Mouse (Mus musculus) CH12.LX (cell line): ENCODE results near the gene Fa2h. TPM values are rescaled to one million over a fixed set of nuclear protein-coding genes. Genes with fewer than 3 reads are reported as not detected.

ENCODE experiments used
- DNase-seq: peaks from one replicate; pipeline ENCODE4 v3.0.0-alpha.2; 2013; ENCODE audit errors: extremely low read depth
- H3K27ac ChIP-seq: 2 replicates; pipeline ENCODE4 v1.5.1; 2012; ENCODE audit warnings: low read depth, mild to moderate bottlenecking, control low read depth, moderate library complexity; ENCODE audit not compliant: insufficient read depth
- H3K27me3 ChIP-seq: replicated peaks from 2 replicates; pipeline ENCODE3; 2012; ENCODE audit warnings: inconsistent platforms
- H3K36me3 ChIP-seq, 2 experiments: replicated peaks in 1 of 2; 2 replicates each; pipeline versions ENCODE3 to v1.6.1; 2012; ENCODE audit warnings: inconsistent platforms in 1 of 2, low read length in 1 of 2, mild to moderate bottlenecking in 1 of 2, mixed read lengths in 1 of 2, moderate library complexity in 1 of 2; ENCODE audit not compliant: control insufficient read depth in 1 of 2, insufficient read depth in 1 of 2
- H3K4me1 ChIP-seq, 2 experiments: 2 replicates each; pipeline ENCODE4 v1.6.1; 2012; ENCODE audit warnings: inconsistent platforms in 1 of 2, moderate library complexity in 1 of 2; ENCODE audit not compliant: insufficient read depth in 2 of 2, control insufficient read depth in 1 of 2
- H3K4me2 ChIP-seq: 2 replicates; pipeline ENCODE4 v1.6.1; 2012; ENCODE audit warnings: low read depth, mild to moderate bottlenecking, control low read depth; ENCODE audit not compliant: poor library complexity, insufficient read depth, severe bottlenecking
- H3K4me3 ChIP-seq, 3 experiments: fragments of 150-350 bp in 1 of 3; sonication (generic) in 1 of 3; replicated peaks in 1 of 3; 2 replicates each; pipeline versions ENCODE3 to v1.5.1; 2011 to 2012; ENCODE audit warnings: low read depth in 2 of 3, low read length in 2 of 3, mild to moderate bottlenecking in 2 of 3, moderate library complexity in 2 of 3, control low read depth in 1 of 3, improper control_type of control experiment in 1 of 3, inconsistent platforms in 1 of 3, mixed read lengths in 1 of 3; ENCODE audit not compliant: poor library complexity in 1 of 3
- H3K79me2 ChIP-seq: replicated peaks from 2 replicates; pipeline ENCODE4 v1.6.1; 2012; ENCODE audit warnings: mild to moderate bottlenecking, moderate library complexity; ENCODE audit not compliant: control insufficient read depth, poor library complexity, insufficient read depth, severe bottlenecking; ENCODE audit errors: extremely low read depth
- H3K9ac ChIP-seq: 2 replicates; pipeline ENCODE4 v1.6.1; 2012; ENCODE audit warnings: low read depth, mild to moderate bottlenecking, control low read depth, moderate library complexity; ENCODE audit not compliant: insufficient read depth
- H3K9me3 ChIP-seq: replicated peaks from 2 replicates; pipeline ENCODE3; 2012; ENCODE audit warnings: low read length, inconsistent platforms, mixed read lengths
- BHLHE40 ChIP-seq: IDR thresholded peaks from 2 replicates; pipeline ENCODE4 v1.6.1; 2011; ENCODE audit warnings: mild to moderate bottlenecking, low read depth, low read length, improper control_type of control experiment
- CHD1 ChIP-seq: IDR thresholded peaks from 2 replicates; pipeline ENCODE4 v1.6.1; 2012; ENCODE audit warnings: low read depth, low read length, improper control_type of control experiment, inconsistent platforms
- CHD2 ChIP-seq: IDR thresholded peaks from 2 replicates; pipeline ENCODE4 v1.6.1; 2011; ENCODE audit warnings: low read length, improper control_type of control experiment
- CTCF ChIP-seq, 2 experiments: IDR thresholded peaks in 1 of 2; conservative IDR thresholded peaks in 1 of 2; 2 replicates each; pipeline ENCODE4 v1.5.1; 2011 to 2012; ENCODE audit warnings: low read depth in 2 of 2, low read length in 2 of 2, improper control_type of control experiment in 1 of 2, inconsistent platforms in 1 of 2, mild to moderate bottlenecking in 1 of 2, moderate library complexity in 1 of 2
- ETS1 ChIP-seq: conservative IDR thresholded peaks from 2 replicates; pipeline ENCODE4 v1.6.1; 2012; ENCODE audit warnings: low read depth, mild to moderate bottlenecking, inconsistent platforms, low read length, improper control_type of control experiment, moderate library complexity
- GABPA ChIP-seq: IDR thresholded peaks from 2 replicates; pipeline ENCODE4 v1.6.1; 2012; ENCODE audit warnings: low read depth, low read length, improper control_type of control experiment, inconsistent platforms; ENCODE audit not compliant: insufficient replicate concordance
- HCFC1 ChIP-seq: IDR thresholded peaks from 2 replicates; pipeline ENCODE4 v1.6.1; 2012; ENCODE audit warnings: low read depth, mild to moderate bottlenecking, inconsistent platforms, low read length, improper control_type of control experiment
- JUND ChIP-seq: conservative IDR thresholded peaks from 2 replicates; pipeline ENCODE4 v1.6.1; 2011; ENCODE audit warnings: low read depth, low read length, improper control_type of control experiment
- MAZ ChIP-seq: IDR thresholded peaks from 2 replicates; pipeline ENCODE4 v1.6.1; 2012; ENCODE audit warnings: low read depth, mild to moderate bottlenecking, inconsistent platforms, low read length, improper control_type of control experiment, moderate library complexity
- MEF2A ChIP-seq: IDR thresholded peaks from 2 replicates; pipeline ENCODE4 v1.6.1; 2014; ENCODE audit warnings: low read depth, mild to moderate bottlenecking, inconsistent platforms, low read length, improper control_type of control experiment, borderline replicate concordance
- MXI1 ChIP-seq: IDR thresholded peaks from 2 replicates; pipeline ENCODE4 v1.6.1; 2011; ENCODE audit warnings: mild to moderate bottlenecking, low read depth, low read length, improper control_type of control experiment
- MYC ChIP-seq: IDR thresholded peaks from 2 replicates; pipeline ENCODE4 v1.6.1; 2011; ENCODE audit warnings: low read depth, mild to moderate bottlenecking, improper control_type of control experiment, low read length
- NRF1 ChIP-seq: IDR thresholded peaks from 2 replicates; pipeline ENCODE4 v1.6.1; 2014; ENCODE audit warnings: low read depth, mild to moderate bottlenecking, inconsistent platforms, low read length, improper control_type of control experiment, moderate library complexity
- PAX5 ChIP-seq: IDR thresholded peaks from 2 replicates; pipeline ENCODE4 v1.6.1; 2012; ENCODE audit warnings: low read length, inconsistent platforms, mixed read lengths
- POLR2A ChIP-seq: IDR thresholded peaks from 2 replicates; pipeline ENCODE4 v1.6.1; 2011; ENCODE audit warnings: low read depth, mild to moderate bottlenecking, improper control_type of control experiment, low read length
- RCOR1 ChIP-seq: conservative IDR thresholded peaks from 2 replicates; pipeline ENCODE4 v1.6.1; 2012; ENCODE audit warnings: low read depth, mild to moderate bottlenecking, inconsistent platforms, low read length, improper control_type of control experiment
- TBP ChIP-seq: conservative IDR thresholded peaks from 2 replicates; pipeline ENCODE4 v1.6.1; 2011; ENCODE audit warnings: low read depth, low read length, improper control_type of control experiment
- UBTF ChIP-seq: IDR thresholded peaks from 2 replicates; pipeline ENCODE4 v1.6.1; 2012; ENCODE audit warnings: low read depth, mild to moderate bottlenecking, inconsistent platforms, low read length, improper control_type of control experiment, moderate library complexity
- ZKSCAN1 ChIP-seq: IDR thresholded peaks from 2 replicates; pipeline ENCODE4 v1.6.1; 2012; ENCODE audit warnings: low read depth, inconsistent platforms, low read length, improper control_type of control experiment, borderline replicate concordance
- ZMIZ1 ChIP-seq: IDR thresholded peaks from 2 replicates; pipeline ENCODE4 v1.6.1; 2012; ENCODE audit warnings: low read depth, mild to moderate bottlenecking, inconsistent platforms, low read length, improper control_type of control experiment
- ZNF384 ChIP-seq: IDR thresholded peaks from 2 replicates; pipeline ENCODE4 v1.6.1; 2012; ENCODE audit warnings: low read depth, low read length, improper control_type of control experiment, inconsistent platforms
- dilution Hi-C: fragments of 300-500 bp; cut with MboI; formaldehyde crosslinking; loops from 2 replicates; pipeline ENCODE4 v1.14.3; 2020; ENCODE audit warnings: low sequenced_read_pairs; ENCODE audit not compliant: extremely low pct_unique_long_range_greater_than_20kb, extremely low pct_ligation_motif_present
- in situ Hi-C: fragments of 300-500 bp; cut with MboI; formaldehyde crosslinking; loops from 3 replicates; pipeline ENCODE4 v1.14.3; 2019; ENCODE audit warnings: low sequenced_read_pairs, low pct_ligation_motif_present, low pct_unique_long_range_greater_than_20kb, mixed read lengths
- polyA plus RNA-seq: library from polyadenylated mRNA; unstranded; fragments of >175 nt; gene quantifications from 2 replicates; pipeline ENCODE4 v1.2.1, GENCODE M21; 2012; ENCODE audit warnings: low read depth; ENCODE audit not compliant: insufficient read length
- total RNA-seq, 2 experiments: library from RNA; depleted of rRNA; stranded (reverse); fragments of 300-350 nt in 1 of 2; fragments of >200 nt in 1 of 2; gene quantifications; 2 replicates each; pipeline ENCODE4 v1.2.3; 2012 to 2014

Gene Fa2h
- total and polyA plus RNA-seq, 3 experiments = 0.08 TPM; not detected in 2

DNA sequence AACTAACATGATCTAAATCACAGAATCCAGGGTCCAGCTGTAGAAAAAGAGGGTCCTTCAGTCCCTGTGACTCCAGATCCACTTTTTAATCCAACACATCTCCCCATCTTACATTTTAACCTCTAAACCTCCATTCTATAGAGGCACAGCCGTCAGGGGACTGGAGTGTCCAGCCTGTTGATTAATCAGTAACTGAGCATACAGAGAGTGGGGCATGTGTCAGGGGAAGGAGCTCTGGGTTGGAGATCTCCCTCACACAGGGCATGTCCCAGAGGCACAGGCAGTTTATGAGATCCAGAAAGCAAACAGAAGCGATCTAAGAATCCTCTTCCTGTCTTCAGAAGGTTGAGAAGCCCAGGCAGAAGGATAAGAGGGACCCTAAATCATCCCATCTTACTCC, 9.0 kb downstream of the Fa2h start:
- peaks cover 83% of the 10 kb centered on the region for H3K27me3 ChIP-seq
- peaks cover 4% of the 10 kb centered on the region for H3K9me3 ChIP-seq
- dilution Hi-C loops = no loop called here

GRCm38 (mm10) chr8:111375192-111375591, 18.4 kb downstream of the Fa2h start:
- in situ Hi-C loops (no loop called here), dilution Hi-C loops (no loop called here)
- Histone ChIP-seq H3K9me3 (peaks cover 10% of the 10 kb centered on the region), H3K27ac (no peak overlapping the region), H3K27me3 (peaks cover 89% of the 10 kb centered on the region), H3K36me3 (no peaks in the 10 kb centered on the region), H3K4me1 (peaks cover 2 to 5% of the 10 kb centered on the region in 2 experiments; a peak in 3 of 4 replicates), H3K79me2 (no peaks in the 10 kb centered on the region), H3K9ac (no peak overlapping the region), H3K4me3 (no peak overlapping the region), H3K4me2 (no peak overlapping the region)
- no peak for TF ChIP-seq UBTF
- TF ChIP-seq JUND = no peak
- no peak for TF ChIP-seq MAZ
- TF ChIP-seq HCFC1 = no peak
- no peak for TF ChIP-seq RCOR1
- TF ChIP-seq CHD1 = no peak
- TF ChIP-seq BHLHE40 = no peak
- no peak for TF ChIP-seq TBP
- TF ChIP-seq PAX5 = no peak
- TF ChIP-seq ZKSCAN1 = no peak
- TF ChIP-seq ZNF384 = no peak
- no peak for TF ChIP-seq ETS1
- TF ChIP-seq MYC = no peak
- TF ChIP-seq NRF1 = no peak
- no peak for TF ChIP-seq CHD2
- TF ChIP-seq GABPA = no peak
- no peak for DNase-seq

More for the DNA sequence above, 9.0 kb downstream of the Fa2h start:
- Histone ChIP-seq H3K9ac (no peak overlapping the region), H3K79me2 (no peaks in the 10 kb centered on the region), H3K4me1 (no peaks in the 10 kb centered on the region), H3K36me3 (no peaks in the 10 kb centered on the region), H3K27ac (no peak overlapping the region), H3K4me2 (no peak overlapping the region), H3K4me3 (no peak overlapping the region)
- no peak for TF ChIP-seq CTCF (conservative IDR thresholded peaks at IDR 0.05 in 1 of 2, IDR thresholded peaks at IDR 0.05 in 1 of 2; ENCODE audit: low read depth in 2 of 2, low read length in 2 of 2)
- no peak for TF ChIP-seq ZMIZ1
- no peak for TF ChIP-seq POLR2A
- no peak for TF ChIP-seq HCFC1
- TF ChIP-seq MEF2A = no peak
- no peak for TF ChIP-seq MXI1
- TF ChIP-seq RCOR1 = no peak
- no peak for TF ChIP-seq BHLHE40
- TF ChIP-seq CHD2 = no peak
- TF ChIP-seq UBTF = no peak
- no peak for DNase-seq
- in situ Hi-C loops = no loop called here
